In genomic region chr9:112230716-112231361, GRCm38 (mm10) we compare ENCODE assay signal across 15 mouse cellular contexts. TPM values are rescaled to one million over a fixed set of nuclear protein-coding genes. Genes with fewer than 3 reads are reported as not detected.
DNase-seq lines count a peak whose midpoint lies in the region; ATAC-seq and TF ChIP-seq lines count a peak whose summit lies in the region.
"Had no signal": no experiment of that assay in that cellular context is flagged by ENCODE, and none has a peak within 500 bp of the region (broad histone marks: within the 10 kb centered on the region; RNA-seq: fewer than 3 reads in every experiment).

No protein-coding gene starts in this region.

- H3K79me2 ChIP-seq in MEL (ENCODE audit: control insufficient read depth, insufficient read depth, low read length, poor library complexity) = no peaks in the 10 kb centered on the region

- no peaks in the 10 kb centered on the region for H3K36me3 ChIP-seq in hindbrain, embryonic 15.5 days
- no peaks in the 10 kb centered on the region for H3K36me3 ChIP-seq in hindbrain, embryonic 11.5 days (ENCODE audit: control insufficient read depth, insufficient read depth, low read length)
- no peaks in the 10 kb centered on the region for H3K36me3 ChIP-seq in MEL (ENCODE audit: control insufficient read depth in 1 of 2, insufficient read depth in 2 of 2, low read length in 2 of 2)
- H3K36me3 ChIP-seq in midbrain, embryonic 15.5 days (replicated peaks) = no peaks in the 10 kb centered on the region
- H3K36me3 ChIP-seq: limb, embryonic 13.5 days; liver, embryonic 15.5 days; stomach, embryonic 15.5 days had no signal

- TF ChIP-seq EP300 in MEL (IDR thresholded peaks at IDR 0.05; ENCODE audit: low read depth in 1 of 2, low read length in 2 of 2) = no peak

- no peak for TF ChIP-seq POLR2A in MEL (IDR thresholded peaks at IDR 0.05; ENCODE audit: control insufficient read depth in 1 of 2, insufficient read depth in 1 of 2, low read depth in 1 of 2, low read length in 2 of 2, poor library complexity in 1 of 2)

- H3K4me3 ChIP-seq in hindbrain, embryonic 15.5 days = peak overlapping the region; percentile 60
- H3K4me3 ChIP-seq in hindbrain, embryonic 11.5 days (ENCODE audit: low read depth, low read length) = no peak overlapping the region
- H3K4me3 ChIP-seq in MEL (ENCODE audit: control insufficient read depth in 1 of 2, insufficient read depth in 1 of 2, low read depth in 2 of 2, low read length in 2 of 2) = no peak overlapping the region
- peak overlapping the region; percentile 58 for H3K4me3 ChIP-seq in midbrain, embryonic 15.5 days
- H3K4me3 ChIP-seq: limb, embryonic 13.5 days; liver, embryonic 15.5 days; stomach, embryonic 15.5 days had no signal

- DNase-seq in cerebellum, adult 9-10 months = peak; percentile 58
- DNase-seq in hindbrain, embryonic 11.5 days (ENCODE audit: low spot score) = no peak
- DNase-seq in MEL (ENCODE audit: low read depth, low spot score) = no peak
- no peak for DNase-seq in kidney, adult 9 months
- DNase-seq in layer of hippocampus, adult 18-20 months (ENCODE audit: low spot score in 2 of 2) = no peak
- DNase-seq: kidney, adult 8-10 months; lung, postnatal 10 days; spleen, adult 18-20 months had no signal

- 0 out of 2 replicates have a peak, but pooled peaks cover 3% of the 10 kb centered on the region for H3K4me1 ChIP-seq in hindbrain, embryonic 15.5 days (replicated peaks)
- 0 out of 2 replicates have a peak, but pooled peaks cover 2% of the 10 kb centered on the region for H3K4me1 ChIP-seq in hindbrain, embryonic 11.5 days (replicated peaks; ENCODE audit: control insufficient read depth, insufficient read depth, low read length)
- H3K4me1 ChIP-seq in MEL (ENCODE audit: control insufficient read depth in 1 of 2, insufficient read depth in 2 of 2, low read length in 2 of 2) = no peaks in the 10 kb centered on the region
- peaks cover 7% of the 10 kb centered on the region; the same call in 1 of the 2 replicates for H3K4me1 ChIP-seq in midbrain, embryonic 15.5 days
- H3K4me1 ChIP-seq: liver, embryonic 15.5 days; stomach, embryonic 15.5 days had no signal

- H3K27me3 ChIP-seq in hindbrain, embryonic 15.5 days = no peaks in the 10 kb centered on the region
- peaks cover 17% of the 10 kb centered on the region; the same call in 1 of the 2 replicates for H3K27me3 ChIP-seq in hindbrain, embryonic 11.5 days (ENCODE audit: control insufficient read depth, insufficient read depth, low read length)
- H3K27me3 ChIP-seq in MEL (ENCODE audit: control insufficient read depth in 1 of 2, insufficient read depth in 2 of 2, low read length in 2 of 2) = no peaks in the 10 kb centered on the region
- H3K27me3 ChIP-seq in midbrain, embryonic 15.5 days (replicated peaks) = no peaks in the 10 kb centered on the region

- H3K9me3 ChIP-seq in hindbrain, embryonic 15.5 days = no peaks in the 10 kb centered on the region
- H3K9me3 ChIP-seq in hindbrain, embryonic 11.5 days (ENCODE audit: control insufficient read depth, low read length) = no peaks in the 10 kb centered on the region
- no peaks in the 10 kb centered on the region for H3K9me3 ChIP-seq in MEL (replicated peaks; ENCODE audit: insufficient read depth, low read length)
- H3K9me3 ChIP-seq in midbrain, embryonic 15.5 days = no peaks in the 10 kb centered on the region
- H3K9me3 ChIP-seq: limb, embryonic 13.5 days; liver, embryonic 15.5 days; stomach, embryonic 15.5 days had no signal

- H3K27ac ChIP-seq in hindbrain, embryonic 15.5 days (replicated peaks) = peak overlapping the region; percentile 92; the same call in 1 of the 2 replicates
- H3K27ac ChIP-seq in hindbrain, embryonic 11.5 days (ENCODE audit: low read depth, low read length) = no peak overlapping the region
- no peak overlapping the region for H3K27ac ChIP-seq in MEL (ENCODE audit: control insufficient read depth, low read depth, low read length)
- 0 out of 2 replicates have a peak overlapping the region, but pooled peaks have one; percentile 38 for H3K27ac ChIP-seq in midbrain, embryonic 15.5 days
- H3K27ac ChIP-seq: limb, embryonic 13.5 days; liver, embryonic 15.5 days; stomach, embryonic 15.5 days had no signal

- TF ChIP-seq RAD21 in MEL (IDR thresholded peaks at IDR 0.05; ENCODE audit: low read depth, low read length) = no peak

- H3K9ac ChIP-seq in hindbrain, embryonic 15.5 days = peak overlapping the region; percentile 86
- no peak overlapping the region for H3K9ac ChIP-seq in hindbrain, embryonic 11.5 days (ENCODE audit: low read depth, low read length)
- H3K9ac ChIP-seq in MEL (ENCODE audit: control insufficient read depth, low read depth, low read length, poor library complexity, severe bottlenecking) = no peak overlapping the region
- H3K9ac ChIP-seq in midbrain, embryonic 15.5 days = no peak overlapping the region
- H3K9ac ChIP-seq: limb, embryonic 13.5 days; liver, embryonic 15.5 days; stomach, embryonic 15.5 days had no signal

- no peak for ATAC-seq in cerebellum, adult (ENCODE audit: insufficient number of reproducible peaks, low FRiP score, low TSS enrichment)
- no peak for ATAC-seq in hindbrain, embryonic 15.5 days (ENCODE audit: low FRiP score, low read depth)
- no peak for ATAC-seq in hindbrain, embryonic 11.5 days (ENCODE audit: low FRiP score)
- ATAC-seq in midbrain, embryonic 15.5 days (replicated peaks) = no peak
- ATAC-seq: activated CD4-positive, CD25-positive, alpha-beta regulatory T cell, adult 4 months had no signal

- TF ChIP-seq CTCF in MEL (IDR thresholded peaks at IDR 0.05 in 2 of 3, conservative IDR thresholded peaks at IDR 0.05 in 1 of 3; ENCODE audit: control insufficient read depth in 1 of 3, insufficient read depth in 1 of 3, low read depth in 2 of 3, low read length in 3 of 3, poor library complexity in 1 of 3, severe bottlenecking in 1 of 3) = no peak

- WGBS in hindbrain, embryonic 15.5 days = 75% methylated on average over 4 of the region's 4 CpGs
- 87% methylated on average over 4 of the region's 4 CpGs for WGBS in hindbrain, embryonic 11.5 days
- WGBS in midbrain, embryonic 15.5 days = 76% methylated on average over 4 of the region's 4 CpGs

- H3K4me2 ChIP-seq in hindbrain, embryonic 15.5 days = peak overlapping the region; percentile 72
- no peak overlapping the region for H3K4me2 ChIP-seq in hindbrain, embryonic 11.5 days (replicated peaks; ENCODE audit: low read depth, low read length)
- H3K4me2 ChIP-seq in midbrain, embryonic 15.5 days = peak overlapping the region; percentile 75
- H3K4me2 ChIP-seq: limb, embryonic 13.5 days; liver, embryonic 15.5 days; stomach, embryonic 15.5 days had no signal

TF ChIP-seq in MEL, 35 proteins besides CTCF, POLR2A, EP300 and RAD21:
- TF ChIP-seq ZNF384 (IDR thresholded peaks at IDR 0.05; ENCODE audit: low read depth, low read length) (peak; percentile 70), MEF2A (IDR thresholded peaks at IDR 0.05; ENCODE audit: extremely low read depth, insufficient replicate concordance, low read depth, low read length, poor library complexity, severe bottlenecking) (no peak), TAL1 (IDR thresholded peaks at IDR 0.05; ENCODE audit: low read length) (no peak)

RNA-seq across cellular contexts. Expression of gene Arpp21, which starts 4.9 kb away (rescaled TPM):
- polyA plus RNA-seq in hindbrain, embryonic 15.5 days (2015; fragmentation: Nextera tagmentation; extraction: Ambion mirVana) = 42.0 and 54.5 TPM in 2 replicates
- 6.0 and 6.8 TPM in 2 replicates for polyA plus RNA-seq in hindbrain, embryonic 11.5 days (2014; fragmentation: Nextera tagmentation; extraction: Ambion mirVana)
- 0.12 and 0.16 TPM in 2 replicates for total RNA-seq in MEL (2012; rRNA removed)
- under 1 TPM in 1 of 2 experiments, not detected in 1; 0.10 TPM for polyA plus RNA-seq in MEL (2012; ENCODE audit: insufficient read depth in 1 of 2, insufficient read length in 2 of 2, low read depth in 1 of 2, low replicate concordance in 2 of 2, missing spikeins in 1 of 2)
- polyA plus RNA-seq in midbrain, embryonic 15.5 days (2015; fragmentation: Nextera tagmentation; extraction: Ambion mirVana) = 52.1 and 56.4 TPM in 2 replicates
- total RNA-seq in layer of hippocampus, adult 18-20 months (2021) = 100 to 1,000 TPM; 204 to 210 TPM

Comparison
In these comparisons a context has a peak if more than half of its experiments do, and no peak if none do; other contexts are left out.
1. H3K27ac ChIP-seq: peak in hindbrain, embryonic 15.5 days (single experiment) and midbrain, embryonic 15.5 days (single experiment); none in hindbrain, embryonic 11.5 days (single experiment) and MEL (single experiment).
2. H3K4me3 ChIP-seq: peak in hindbrain, embryonic 15.5 days (single experiment) and midbrain, embryonic 15.5 days (single experiment); none in hindbrain, embryonic 11.5 days (single experiment) and MEL (0 of 2).